ENCODE assay signal across 8 mouse cellular contexts in genomic region chr11:61494129-61494997, GRCm38 (mm10). TPM values are rescaled to one million over a fixed set of nuclear protein-coding genes. Genes with fewer than 3 reads are reported as not detected.
DNase-seq lines count a peak whose midpoint lies in the region; ATAC-seq and TF ChIP-seq lines count a peak whose summit lies in the region.

Mapk7 (minus strand) TSS chr11:61494406.

- TF ChIP-seq CTCF in kidney, adult 2 months (conservative IDR thresholded peaks at IDR 0.05; ENCODE audit: insufficient read depth, insufficient read length, low read depth, low read length), result no peak
- no peak for TF ChIP-seq CTCF in midbrain, postnatal 0 days (IDR thresholded peaks at IDR 0.05)

- no peak for TF ChIP-seq POLR2A in kidney, adult 2 months (IDR thresholded peaks at IDR 0.05; ENCODE audit: low read depth, low read length)
- TF ChIP-seq POLR2A in limb, embryonic 14.5 days (IDR thresholded peaks at IDR 0.05; ENCODE audit: borderline replicate concordance, extremely low read depth, insufficient read depth, insufficient read length), result peak; percentile 45; the same call in 1 of the 2 replicates

- H3K9me3 ChIP-seq in embryonic facial prominence, embryonic 13.5 days, result no peaks in the 10 kb centered on the region
- no peaks in the 10 kb centered on the region for H3K9me3 ChIP-seq in limb, embryonic 14.5 days (ENCODE audit: control insufficient read depth, low read length)
- no peaks in the 10 kb centered on the region for H3K9me3 ChIP-seq in midbrain, postnatal 0 days (ENCODE audit: low read length)

- H3K4me3 ChIP-seq in embryonic facial prominence, embryonic 13.5 days, result peak within 1 kb of the TSS; percentile 93
- peak within 1 kb of the TSS; percentile 75 for H3K4me3 ChIP-seq in kidney, adult 2 months (ENCODE audit: insufficient read depth, low read depth, low read length)
- H3K4me3 ChIP-seq in limb, embryonic 14.5 days (replicated peaks; ENCODE audit: low read length), result peak within 1 kb of the TSS; percentile 83
- peak within 1 kb of the TSS; percentile 81 for H3K4me3 ChIP-seq in midbrain, postnatal 0 days (ENCODE audit: low read depth, low read length)

- WGBS in embryonic facial prominence, embryonic 13.5 days, result under 1% methylated on average over 62 of the region's 62 CpGs
- WGBS in kidney, adult 2 months, result under 1% methylated on average over 62 of the region's 62 CpGs
- under 1% methylated on average over 60 of the region's 62 CpGs for WGBS in limb, embryonic 14.5 days
- 1% methylated on average over 57 of the region's 62 CpGs for WGBS in midbrain, postnatal 0 days

- peak within 1 kb of the TSS; percentile 89 for H3K4me2 ChIP-seq in embryonic facial prominence, embryonic 13.5 days
- H3K4me2 ChIP-seq in limb, embryonic 14.5 days (replicated peaks; ENCODE audit: low read depth, low read length, severe bottlenecking), result peak within 1 kb of the TSS; percentile 80
- peak within 1 kb of the TSS; percentile 73 for H3K4me2 ChIP-seq in midbrain, postnatal 0 days (ENCODE audit: low read depth, low read length, poor library complexity, severe bottlenecking)

- peaks cover 35% of the 10 kb centered on the region for H3K36me3 ChIP-seq in embryonic facial prominence, embryonic 13.5 days
- no peaks in the 10 kb centered on the region for H3K36me3 ChIP-seq in kidney, adult 2 months (ENCODE audit: control insufficient read depth, insufficient read depth, low read length)
- peaks cover 34% of the 10 kb centered on the region for H3K36me3 ChIP-seq in limb, embryonic 14.5 days (ENCODE audit: control insufficient read depth, insufficient read depth, low read length)
- H3K36me3 ChIP-seq in midbrain, postnatal 0 days (ENCODE audit: insufficient read depth, low read length), result peaks cover 22% of the 10 kb centered on the region

- peak; percentile 100 for DNase-seq in 3134 (ENCODE audit: extremely low read depth, insufficient read length, low spot score)
- DNase-seq in adrenal gland, postnatal 36 days, result peak; percentile 97
- DNase-seq in heart, adult 18-20 months, result peak; percentile 96 to 98
- peak; percentile 99 for DNase-seq in kidney, adult 2 months
- peak; percentile 100 for DNase-seq in limb, embryonic 14.5 days (ENCODE audit: low spot score)
- peak; percentile 99 for DNase-seq in midbrain, postnatal 0 days (ENCODE audit: low spot score)
- peak; percentile 86 to 92 for DNase-seq in spleen, postnatal 14 days (ENCODE audit: low spot score in 2 of 2)

- no peaks in the 10 kb centered on the region for H3K27me3 ChIP-seq in embryonic facial prominence, embryonic 13.5 days
- no peaks in the 10 kb centered on the region for H3K27me3 ChIP-seq in kidney, adult 2 months (replicated peaks; ENCODE audit: control insufficient read depth, insufficient read depth, low read length)
- H3K27me3 ChIP-seq in limb, embryonic 14.5 days (ENCODE audit: control insufficient read depth, insufficient read depth, low read length), result no peaks in the 10 kb centered on the region
- no peaks in the 10 kb centered on the region for H3K27me3 ChIP-seq in midbrain, postnatal 0 days (ENCODE audit: insufficient read depth, low read length)

- peaks cover 30% of the 10 kb centered on the region for H3K4me1 ChIP-seq in embryonic facial prominence, embryonic 13.5 days
- H3K4me1 ChIP-seq in kidney, adult 2 months (ENCODE audit: control insufficient read depth, insufficient read depth, low read length), result peaks cover 5% of the 10 kb centered on the region; the same call in 1 of the 2 replicates
- H3K4me1 ChIP-seq in limb, embryonic 14.5 days (ENCODE audit: control insufficient read depth, insufficient read depth, low read length), result peaks cover 12% of the 10 kb centered on the region
- peaks cover 12% of the 10 kb centered on the region; the same call in 1 of the 2 replicates for H3K4me1 ChIP-seq in midbrain, postnatal 0 days (ENCODE audit: insufficient read depth, low read length)

- peak; percentile 93 for ATAC-seq in embryonic facial prominence, embryonic 13.5 days (ENCODE audit: insufficient number of reproducible peaks, insufficient read depth, low FRiP score, low TSS enrichment, low read depth)
- ATAC-seq in limb, embryonic 14.5 days (ENCODE audit: low FRiP score, low read depth), result peak; percentile 95
- peak; percentile 98 for ATAC-seq in midbrain, postnatal 0 days (ENCODE audit: low FRiP score)

- H3K9ac ChIP-seq in embryonic facial prominence, embryonic 13.5 days, result peak within 1 kb of the TSS; percentile 91
- peak within 1 kb of the TSS; percentile 77 for H3K9ac ChIP-seq in limb, embryonic 14.5 days (ENCODE audit: low read depth, low read length, severe bottlenecking)
- peak within 1 kb of the TSS; percentile 89 for H3K9ac ChIP-seq in midbrain, postnatal 0 days (replicated peaks; ENCODE audit: low read length, poor library complexity, severe bottlenecking)

- peak within 1 kb of the TSS; percentile 92 for H3K27ac ChIP-seq in embryonic facial prominence, embryonic 13.5 days
- peak within 1 kb of the TSS; percentile 93 for H3K27ac ChIP-seq in kidney, adult 2 months (ENCODE audit: insufficient read depth, low read depth, low read length)
- H3K27ac ChIP-seq in limb, embryonic 14.5 days (replicated peaks; ENCODE audit: low read depth, low read length), result peak within 1 kb of the TSS; percentile 88
- peak within 1 kb of the TSS; percentile 87 for H3K27ac ChIP-seq in midbrain, postnatal 0 days (ENCODE audit: low read depth, low read length)

RNA-seq across cellular contexts. Expression of gene Mapk7, which starts in this region (rescaled TPM):
- total RNA-seq in adrenal gland, postnatal 36 days (2021), result 10 to 100 TPM; 14.0 to 19.4 TPM
- 79.4 and 80.0 TPM in 2 replicates for polyA plus RNA-seq in embryonic facial prominence, embryonic 13.5 days (2015; fragmentation: Nextera tagmentation; extraction: Ambion mirVana)
- total RNA-seq in heart, adult 18-20 months (2021), result 1 to 10 TPM; 5.7 to 6.0 TPM
- polyA plus RNA-seq in kidney, adult 2 months (2012; rRNA removed), result 13.8 and 15.4 TPM in 2 replicates
- polyA plus RNA-seq in limb, embryonic 14.5 days (2012; rRNA removed), result 98.7 and 133 TPM in 2 replicates
- polyA plus RNA-seq in limb, embryonic 14.5 days (2014; fragmentation: Nextera tagmentation; extraction: Ambion mirVana), result 55.9 and 68.9 TPM in 2 replicates
- 37.3 and 46.1 TPM in 2 replicates for total RNA-seq in midbrain, postnatal 0 days (2014; rRNA removed)
- polyA plus RNA-seq in midbrain, postnatal 0 days (2015; fragmentation: Nextera tagmentation; extraction: Ambion mirVana), result 36.6 and 36.9 TPM in 2 replicates

Comparison
In these comparisons a context has a peak if more than half of its experiments do, and no peak if none do; other contexts are left out.
1. Peak in every context shown above with its lines: DNase-seq, ATAC-seq, H3K4me3 ChIP-seq and H3K27ac ChIP-seq.